ENCODE assay signal across 23 mouse cellular contexts in the genomic region with DNA sequence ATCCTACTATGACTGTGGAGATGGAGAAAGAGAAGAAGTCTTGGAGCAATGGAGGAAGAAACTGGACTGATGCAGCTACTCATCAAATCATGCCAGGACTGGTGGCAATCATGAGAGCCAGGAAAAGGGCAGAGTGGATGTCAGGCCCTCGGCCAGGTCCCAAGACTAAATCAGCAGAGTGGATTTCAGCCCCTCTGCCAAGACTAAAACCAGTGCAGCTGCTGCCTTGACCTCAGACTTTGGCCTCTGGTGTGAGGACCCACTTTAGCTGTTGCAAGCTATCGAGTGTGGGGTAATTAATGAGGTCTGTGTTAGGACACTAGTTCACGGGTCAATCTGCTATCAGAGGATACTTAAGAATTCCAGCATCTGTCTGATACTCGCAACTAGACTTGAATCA. TPM values are rescaled to one million over a fixed set of nuclear protein-coding genes. Genes with fewer than 3 reads are reported as not detected.
DNase-seq lines count a peak whose midpoint lies in the region; ATAC-seq lines count a peak whose summit lies in the region.
"Had no signal": no experiment of that assay in that cellular context is flagged by ENCODE, and none has a peak within 500 bp of the region (broad histone marks: within the 10 kb centered on the region; RNA-seq: fewer than 3 reads in every experiment).

No protein-coding gene starts in this region.

- 38% methylated on average over 4 of the region's 4 CpGs for WGBS in kidney, embryonic 16.5 days

- peak; percentile 91 for DNase-seq in heart, adult 11 months
- no peak for DNase-seq in heart, postnatal 25 days (ENCODE audit: low spot score)
- peak; percentile 12 for DNase-seq in kidney, postnatal 14 days
- peak; percentile 82 for DNase-seq in gastrocnemius, adult 18-20 months (ENCODE audit: low spot score)
- peak; percentile 80 for DNase-seq in gastrocnemius, postnatal 25 days
- DNase-seq: adrenal gland, postnatal 14 days; cerebellum, adult 2 months; cerebellum, postnatal 36 days; left cerebral cortex, postnatal 4 days; lung, postnatal 4 days had no signal

- no peak overlapping the region for H3K4me2 ChIP-seq in kidney, embryonic 16.5 days (replicated peaks; ENCODE audit: low read depth, low read length)
- H3K4me2 ChIP-seq: embryonic facial prominence, embryonic 12.5 days; forebrain, embryonic 12.5 days; heart, embryonic 13.5 days; hindbrain, embryonic 15.5 days; kidney, embryonic 15.5 days; limb, embryonic 15.5 days; liver, embryonic 15.5 days had no signal

- H3K9ac ChIP-seq in kidney, embryonic 16.5 days (replicated peaks; ENCODE audit: low read length) = no peak overlapping the region
- H3K9ac ChIP-seq: embryonic facial prominence, embryonic 12.5 days; forebrain, embryonic 12.5 days; heart, embryonic 13.5 days; hindbrain, embryonic 15.5 days; kidney, embryonic 15.5 days; limb, embryonic 15.5 days; liver, embryonic 15.5 days had no signal

- H3K4me3 ChIP-seq in kidney, embryonic 16.5 days (ENCODE audit: low read length) = no peak overlapping the region
- H3K4me3 ChIP-seq: embryonic facial prominence, embryonic 12.5 days; forebrain, embryonic 12.5 days; heart, embryonic 13.5 days; hindbrain, embryonic 15.5 days; kidney, embryonic 15.5 days; limb, embryonic 15.5 days; liver, embryonic 15.5 days had no signal

- no peaks in the 10 kb centered on the region for H3K4me1 ChIP-seq in kidney, embryonic 16.5 days (ENCODE audit: insufficient read depth, low read length)
- H3K4me1 ChIP-seq: hindbrain, embryonic 15.5 days; limb, embryonic 15.5 days; liver, embryonic 15.5 days had no signal

- no peaks in the 10 kb centered on the region; the same call in 1 of the 2 replicates for H3K9me3 ChIP-seq in kidney, embryonic 16.5 days (ENCODE audit: low read length)
- H3K9me3 ChIP-seq: embryonic facial prominence, embryonic 12.5 days; forebrain, embryonic 12.5 days; heart, embryonic 13.5 days; hindbrain, embryonic 15.5 days; kidney, embryonic 15.5 days; limb, embryonic 15.5 days; liver, embryonic 15.5 days had no signal

- intact Hi-C loops in heart, postnatal 25 days (cut with DNase I) = loop anchor here (5.0 kb wide), 1 partner anchor 47 kb away; no protein-coding TSS in a partner anchor

- no peaks in the 10 kb centered on the region for H3K36me3 ChIP-seq in kidney, embryonic 16.5 days (ENCODE audit: insufficient read depth, low read length)
- H3K36me3 ChIP-seq: embryonic facial prominence, embryonic 12.5 days; forebrain, embryonic 12.5 days; heart, embryonic 13.5 days; hindbrain, embryonic 15.5 days; kidney, embryonic 15.5 days; limb, embryonic 15.5 days; liver, embryonic 15.5 days had no signal

- no peak for ATAC-seq in kidney, embryonic 16.5 days (ENCODE audit: low FRiP score, low TSS enrichment)
- ATAC-seq in frontal cortex, adult (ENCODE audit: low TSS enrichment) = no peak
- no peak for ATAC-seq in activated CD4-positive, CD25-positive, alpha-beta regulatory T cell, adult 4 months
- ATAC-seq: intestine, embryonic 16.5 days; Patski had no signal

- no peaks in the 10 kb centered on the region for H3K27me3 ChIP-seq in kidney, embryonic 16.5 days (ENCODE audit: insufficient read depth, low read length)
- H3K27me3 ChIP-seq: embryonic facial prominence, embryonic 12.5 days; heart, embryonic 13.5 days; hindbrain, embryonic 15.5 days; kidney, embryonic 15.5 days; limb, embryonic 15.5 days; liver, embryonic 15.5 days; Patski had no signal

- no peak overlapping the region for H3K27ac ChIP-seq in kidney, embryonic 16.5 days (ENCODE audit: low read length)
- H3K27ac ChIP-seq: embryonic facial prominence, embryonic 12.5 days; forebrain, embryonic 12.5 days; heart, embryonic 13.5 days; hindbrain, embryonic 15.5 days; kidney, embryonic 15.5 days; limb, embryonic 15.5 days; liver, embryonic 15.5 days; stomach, postnatal 0 days had no signal

RNA-seq across cellular contexts. Expression of gene Scml4, which starts 30.2 kb away (rescaled TPM):
- 1 to 10 TPM; 1.2 to 1.8 TPM for total RNA-seq in heart, postnatal 25 days (2021)
- 1.7 and 1.8 TPM in 2 replicates for polyA plus RNA-seq in kidney, embryonic 16.5 days (2015; fragmentation: Nextera tagmentation; extraction: Ambion mirVana)
- total RNA-seq in gastrocnemius, adult 18-20 months (2021) = 1 to 10 TPM in 1 of 2 experiments, under 1 TPM in 1; 0.59 to 1.1 TPM
- total RNA-seq in gastrocnemius, postnatal 25 days (2021) = 1 to 10 TPM; 1.4 TPM
- polyA plus RNA-seq in activated CD4-positive, CD25-positive, alpha-beta regulatory T cell, adult 4 months (2017; shearing (Covaris generic)) = 10 to 100 TPM; 26.9 to 40.4 TPM
